Mouse (Mus musculus) kidney, adult 9 months (tissue): ENCODE data around the gene Ppp1r1c.
"Not testable (repeated sequence)": the region's sequence is repeated elsewhere in the genome, so short reads cannot be mapped to it uniquely, and the experiment has no call there.

ENCODE experiments used
- DNase-seq: peaks from one replicate; pipeline ENCODE4 v3.0.0; 2022

Ppp1r1c gene

DNA sequence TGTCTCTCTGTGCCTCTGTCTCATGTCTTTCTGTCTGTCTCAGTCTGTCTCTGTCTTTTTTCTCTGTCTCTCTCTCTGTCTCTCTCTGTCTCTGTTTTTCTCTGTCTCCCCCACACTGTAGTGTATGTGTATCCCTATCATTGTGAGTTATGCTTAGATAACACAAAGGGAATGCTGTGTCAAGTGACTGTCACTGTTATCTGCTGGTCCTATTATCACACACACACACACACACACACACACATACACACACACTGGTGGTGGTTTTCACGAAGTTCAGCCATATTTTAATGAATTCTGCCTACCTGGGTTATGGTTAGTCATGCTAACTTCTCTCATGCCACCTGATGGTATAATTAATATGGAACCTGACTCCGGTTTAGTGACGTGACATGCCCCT lies 44.1 kb downstream of the Ppp1r1c start:
- no peak for DNase-seq

DNA sequence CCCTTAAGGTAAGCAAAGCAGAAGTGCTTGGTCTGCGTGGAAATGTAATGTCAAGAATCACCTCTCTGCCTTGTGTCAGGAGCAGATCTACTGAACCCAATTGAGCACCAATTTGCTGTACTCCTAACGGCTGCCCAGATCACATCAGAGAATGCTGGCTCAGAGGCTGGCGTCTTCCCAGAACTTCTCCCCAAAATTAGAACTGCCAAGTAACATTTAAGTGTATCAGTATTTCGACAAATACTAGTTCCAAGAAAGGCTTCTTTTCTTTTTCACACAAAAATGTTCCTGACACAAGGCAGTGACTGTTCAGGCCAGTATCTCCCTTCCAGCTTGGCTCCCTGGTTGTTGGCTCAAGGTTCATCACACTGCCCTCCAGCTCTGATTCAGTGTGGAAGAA lies 52.4 kb downstream of the Ppp1r1c start:
- no peak for DNase-seq

DNA sequence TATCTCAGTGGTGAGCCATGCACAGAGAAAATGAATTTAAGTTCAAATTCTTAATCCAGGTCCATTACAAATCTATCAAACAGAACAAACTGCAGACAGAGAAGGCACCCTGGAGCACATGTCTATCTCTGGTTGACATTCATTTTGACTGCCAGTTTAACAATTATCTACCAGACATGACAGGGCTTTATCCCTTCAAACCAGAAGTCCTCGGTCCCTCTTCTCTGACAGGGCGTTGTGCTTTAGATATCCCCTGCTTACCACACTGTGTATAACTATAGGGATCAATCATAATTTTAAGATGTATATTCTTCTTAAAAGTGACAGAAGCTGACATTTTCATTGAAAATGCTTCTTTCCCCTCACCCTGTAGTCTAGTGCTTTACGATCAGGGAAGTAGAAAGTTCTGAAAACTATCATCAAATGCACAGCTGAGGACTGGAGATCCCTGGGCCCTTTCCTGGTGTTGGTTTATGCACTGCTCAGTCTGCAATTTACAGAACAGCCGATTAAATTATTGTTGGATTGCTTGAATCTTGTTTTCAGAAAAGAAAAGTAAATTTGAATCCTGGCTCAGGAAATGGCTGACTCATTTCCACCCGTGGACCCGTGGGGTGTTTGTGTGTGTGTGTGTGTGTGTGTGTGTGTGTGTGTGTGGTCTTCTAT lies 55.3 kb downstream of the Ppp1r1c start:
- DNase-seq = no peak

DNA sequence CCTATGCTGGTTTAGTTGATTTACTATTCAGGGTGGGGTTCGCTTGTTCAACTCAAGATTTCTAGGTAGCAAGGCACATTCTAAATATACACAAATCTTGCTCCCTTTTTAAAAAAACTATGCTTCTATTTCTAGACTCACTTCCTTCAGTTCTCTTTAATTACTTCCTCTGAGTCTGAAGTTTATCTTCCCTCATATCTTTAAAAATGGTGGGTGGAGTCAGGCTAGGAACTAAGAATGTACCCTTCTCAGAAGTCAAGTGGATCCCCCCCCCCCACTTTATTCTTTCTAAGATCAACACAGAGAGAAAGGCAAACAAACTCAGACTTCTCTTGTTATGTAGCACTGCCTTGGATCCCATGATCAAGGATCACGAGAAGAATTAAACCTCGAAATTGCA lies 57.5 kb downstream of the Ppp1r1c start:
- no peak for DNase-seq

DNA sequence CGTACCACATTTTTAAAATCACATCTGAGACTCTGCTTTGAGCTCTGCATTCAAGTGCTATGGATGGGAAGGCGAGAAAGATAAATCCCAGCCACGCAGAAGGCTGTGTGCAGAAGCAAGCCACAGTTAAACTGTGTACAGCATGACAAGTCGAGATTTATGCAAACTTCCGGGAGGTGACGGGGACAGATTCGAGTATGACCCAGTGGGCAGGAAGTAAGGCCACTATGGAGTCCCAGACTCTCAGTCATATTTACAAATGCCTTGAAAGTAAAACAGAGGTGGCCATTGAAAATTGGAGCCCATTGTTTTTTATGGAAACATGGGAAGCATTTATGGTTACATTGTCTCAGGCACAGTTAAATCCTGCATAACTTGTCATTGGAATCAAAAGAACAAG lies 58.1 kb downstream of the Ppp1r1c start:
- peak; percentile 17 for DNase-seq

DNA sequence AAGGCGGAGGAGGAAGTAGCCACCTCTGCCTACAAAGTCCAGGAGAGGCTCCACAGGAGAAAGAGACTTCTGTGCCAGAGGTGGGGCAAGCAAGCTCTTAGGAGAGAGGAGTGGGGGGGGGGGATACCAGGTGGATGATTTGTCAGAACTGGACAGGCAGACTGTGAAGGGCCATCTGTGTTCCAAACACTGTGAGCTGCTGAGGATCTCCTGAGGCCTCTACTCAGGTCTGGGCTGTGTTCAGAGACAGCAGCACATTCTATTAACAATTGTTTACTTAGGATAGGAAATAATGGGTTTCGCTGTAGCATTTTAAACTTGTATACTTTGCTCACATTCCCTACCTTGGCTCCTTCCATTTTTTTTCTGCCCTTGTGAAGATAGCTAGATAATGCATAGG lies 61.0 kb downstream of the Ppp1r1c start:
- DNase-seq = no peak

DNA sequence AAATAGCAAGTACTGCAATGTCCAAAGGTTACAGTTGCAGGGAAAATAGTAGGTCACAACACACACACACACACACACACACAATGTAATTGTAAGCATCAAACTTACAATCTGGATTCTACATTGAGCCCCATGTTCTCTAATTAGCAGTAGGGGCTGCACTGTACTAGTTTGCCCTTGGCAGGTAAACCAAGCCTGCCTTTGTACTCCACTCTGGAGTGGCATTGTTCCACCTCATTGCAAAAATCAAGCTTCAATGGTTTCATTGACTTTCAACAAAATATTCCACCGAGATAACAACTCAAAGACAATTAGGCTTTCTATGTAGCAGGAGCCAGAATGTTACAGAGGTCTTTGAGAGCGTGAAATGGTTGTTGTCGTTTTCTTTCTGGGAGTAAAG lies 62.7 kb downstream of the Ppp1r1c start:
- DNase-seq = no peak

DNA sequence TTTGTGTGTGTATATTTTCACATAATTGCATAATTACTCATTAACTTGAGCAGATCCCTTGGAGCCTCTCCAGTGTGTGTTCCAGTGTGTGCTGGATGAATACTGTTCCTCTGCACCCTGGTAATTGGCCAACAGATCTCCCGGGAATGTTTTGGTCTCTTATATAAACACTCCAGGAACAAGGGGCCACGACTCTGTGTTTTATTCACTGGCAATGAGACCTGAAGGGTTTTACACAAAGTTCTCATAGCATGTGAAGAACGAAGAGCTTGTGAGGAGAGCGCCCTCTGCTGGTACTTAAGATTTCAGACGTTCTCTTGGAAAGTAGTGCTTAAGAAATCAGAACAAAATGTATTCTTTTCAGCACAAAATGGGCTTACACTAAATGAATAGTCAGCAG lies 66.8 kb downstream of the Ppp1r1c start:
- DNase-seq = peak; percentile 87

DNA sequence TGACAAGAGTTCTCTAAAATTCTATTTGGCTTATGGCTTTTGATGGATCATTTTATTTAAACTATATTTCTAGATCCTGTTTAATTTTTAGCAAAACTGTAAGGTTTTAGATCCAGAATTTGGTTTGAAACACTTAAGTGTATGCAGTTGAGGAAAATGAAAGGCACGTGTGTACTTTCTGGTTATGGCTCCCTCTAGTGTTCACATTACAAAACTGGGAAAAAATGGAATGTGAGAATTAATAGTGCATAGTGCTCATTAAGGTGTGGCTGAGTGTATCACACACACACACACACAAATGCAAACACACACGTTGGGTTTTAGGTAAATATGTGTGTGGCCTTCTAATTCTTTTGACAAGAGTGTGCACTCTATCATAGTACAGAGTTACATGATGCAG lies 70.2 kb downstream of the Ppp1r1c start:
- no peak for DNase-seq

DNA sequence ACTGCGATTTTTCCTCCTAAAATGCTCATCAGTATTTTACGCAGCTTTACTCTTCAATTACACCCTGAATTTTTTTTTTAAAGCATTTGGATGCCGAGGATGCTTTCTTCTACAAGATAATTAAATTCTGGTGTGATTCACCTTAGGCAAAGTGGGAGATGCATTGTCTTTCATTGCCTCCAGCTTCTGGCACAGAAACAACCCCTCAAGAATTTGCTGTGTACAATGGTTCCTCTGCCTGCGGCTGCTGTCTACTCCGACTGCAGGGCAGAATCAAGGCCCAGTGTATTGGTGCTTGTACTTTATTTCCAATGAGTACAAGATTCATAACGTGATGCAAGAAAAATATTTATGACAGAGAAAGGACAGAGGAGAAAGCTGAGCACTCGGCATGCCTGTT lies 73.2 kb downstream of the Ppp1r1c start:
- no peak for DNase-seq

DNA sequence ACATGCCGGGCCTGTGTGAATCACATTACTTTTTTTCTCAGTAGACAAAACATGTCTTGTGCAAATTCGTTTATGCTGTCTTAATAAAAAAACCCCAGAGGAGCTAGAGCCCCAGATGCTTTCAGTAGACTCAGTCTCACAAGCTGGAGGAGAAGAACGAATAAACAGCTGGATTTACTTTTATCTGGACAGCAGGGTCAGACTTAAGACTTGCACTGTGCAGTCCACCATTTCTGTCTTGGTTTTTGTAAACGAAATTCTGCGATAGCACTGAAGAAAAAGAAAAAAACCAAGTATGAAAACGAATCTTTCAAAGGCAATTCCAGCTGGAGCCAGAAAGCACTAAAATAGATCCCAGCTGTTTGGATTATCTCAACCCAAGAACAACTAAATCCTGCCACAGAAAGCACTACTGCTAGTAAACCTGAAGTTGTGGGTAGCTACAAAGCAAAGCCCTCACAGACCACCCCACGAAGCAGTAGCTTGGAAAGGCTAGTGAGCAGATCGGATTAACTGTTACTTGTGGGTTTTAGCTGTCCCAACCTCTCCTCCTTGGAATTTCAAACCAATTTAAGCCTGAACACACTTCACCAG lies 78.1 kb downstream of the Ppp1r1c start:
- no peak for DNase-seq

DNA sequence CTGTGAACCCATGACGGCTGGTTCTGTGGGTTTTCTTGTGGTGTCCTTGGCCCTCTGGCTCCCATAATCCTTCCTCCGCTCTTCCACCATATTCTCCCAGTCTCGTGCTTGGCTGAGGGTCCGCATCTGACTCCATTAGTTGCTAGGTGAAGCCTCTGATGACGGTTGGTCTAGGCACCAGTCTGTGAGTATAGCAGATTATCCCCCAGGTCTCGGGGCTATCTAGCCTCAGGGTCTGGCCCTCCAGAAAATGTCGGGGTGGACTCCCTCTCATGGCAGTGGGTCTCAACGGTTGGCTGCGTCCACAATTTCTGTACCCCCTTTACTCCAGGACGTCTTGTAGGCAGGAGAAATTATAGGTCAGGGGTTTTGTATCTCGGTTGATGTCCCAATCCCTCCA lies 78.9 kb downstream of the Ppp1r1c start:
- DNase-seq = no peak

DNA sequence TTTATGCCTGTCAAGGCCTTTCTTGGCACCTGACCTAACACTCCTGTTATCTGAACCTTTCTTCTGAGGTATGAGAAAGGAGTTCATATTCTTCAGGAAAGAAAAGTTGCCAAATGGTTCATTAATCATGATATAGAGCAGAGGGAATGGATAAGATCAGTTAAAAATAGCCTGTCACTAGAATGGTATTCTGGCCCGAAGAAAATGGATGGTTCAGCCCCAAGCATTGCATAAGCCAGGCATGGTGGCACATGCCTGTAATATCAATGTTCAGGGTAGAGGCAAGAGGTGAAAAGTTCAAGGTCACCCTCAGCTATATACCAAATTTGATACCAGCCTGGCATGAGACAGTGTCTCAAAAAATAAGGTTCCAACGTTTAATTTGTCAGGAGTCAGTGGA lies 85.6 kb downstream of the Ppp1r1c start:
- no peak for DNase-seq

DNA sequence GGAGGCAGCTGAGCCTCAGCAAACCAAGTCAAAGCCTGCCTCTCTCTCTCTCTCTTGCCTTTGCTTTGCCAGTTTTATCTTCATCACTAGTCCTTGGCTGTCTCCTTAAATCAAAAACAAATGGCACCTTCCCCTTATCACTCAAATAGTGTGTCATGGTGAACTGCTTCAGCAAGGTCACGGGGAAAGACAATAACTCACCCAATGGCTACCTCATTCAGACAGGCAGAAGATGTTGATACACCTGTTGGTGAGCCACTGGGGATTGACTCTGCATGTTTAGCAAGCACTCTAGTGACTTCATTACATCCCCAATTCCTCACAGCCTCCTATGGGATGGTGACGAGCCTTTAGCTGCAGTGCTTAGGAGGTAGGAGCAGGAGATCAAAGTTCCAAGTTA lies 89.9 kb downstream of the Ppp1r1c start:
- no peak for DNase-seq

DNA sequence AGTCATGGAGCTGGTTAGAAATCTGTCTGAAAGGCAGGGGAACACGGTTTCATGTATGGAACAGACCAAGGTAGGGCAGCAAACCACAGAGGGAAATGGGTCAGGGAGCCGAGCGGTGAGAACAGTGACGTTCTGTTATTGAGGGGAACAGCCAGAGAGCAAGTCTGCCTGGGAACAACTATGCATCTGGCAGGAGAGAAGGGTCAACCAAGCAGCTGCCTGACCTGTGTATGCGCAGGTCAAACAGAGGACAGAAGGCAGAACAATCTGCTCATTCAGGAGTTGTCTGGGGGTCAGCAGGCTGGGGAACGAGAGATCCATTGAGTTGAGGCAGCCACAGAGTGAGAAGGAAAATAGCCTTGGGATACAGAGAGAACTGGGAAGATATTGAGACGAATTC lies 91.0 kb downstream of the Ppp1r1c start:
- DNase-seq = no peak

DNA sequence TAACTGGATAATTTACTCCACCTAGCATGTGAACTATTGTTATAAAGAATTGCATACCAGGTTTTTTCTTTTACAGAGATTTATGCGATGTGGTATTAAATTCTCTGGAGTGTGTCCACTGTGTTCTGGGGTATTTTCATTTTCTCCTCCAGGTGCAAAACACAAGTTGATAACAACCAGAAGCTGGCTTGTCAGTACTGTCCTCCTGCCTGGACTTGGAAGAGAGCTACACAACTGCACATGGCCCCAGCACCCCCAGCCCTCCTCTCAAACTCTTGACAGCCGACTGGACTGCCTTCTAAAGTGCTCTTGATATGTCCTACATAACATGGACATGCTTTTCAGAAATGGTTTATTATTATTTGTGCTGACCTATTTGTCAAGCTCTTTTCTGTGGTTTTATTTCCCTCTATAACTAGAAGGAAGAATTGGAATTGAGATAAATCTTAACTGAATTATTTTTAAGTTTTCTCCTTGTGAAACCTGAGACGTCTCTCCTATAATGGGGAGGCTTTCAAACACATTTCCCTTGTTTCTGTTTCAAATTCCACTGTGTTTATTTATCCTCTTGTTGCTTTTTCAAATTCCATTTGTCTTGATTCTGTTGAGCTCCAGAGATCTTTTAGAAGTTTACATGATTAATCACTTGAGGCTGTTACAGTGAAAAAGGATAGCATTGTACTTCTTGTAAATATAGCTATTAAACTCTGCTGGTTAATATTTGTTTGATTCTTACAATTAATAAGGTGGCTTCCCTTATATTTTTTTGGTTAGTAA lies 108.3 kb downstream of the Ppp1r1c start:
- DNase-seq = no peak

DNA sequence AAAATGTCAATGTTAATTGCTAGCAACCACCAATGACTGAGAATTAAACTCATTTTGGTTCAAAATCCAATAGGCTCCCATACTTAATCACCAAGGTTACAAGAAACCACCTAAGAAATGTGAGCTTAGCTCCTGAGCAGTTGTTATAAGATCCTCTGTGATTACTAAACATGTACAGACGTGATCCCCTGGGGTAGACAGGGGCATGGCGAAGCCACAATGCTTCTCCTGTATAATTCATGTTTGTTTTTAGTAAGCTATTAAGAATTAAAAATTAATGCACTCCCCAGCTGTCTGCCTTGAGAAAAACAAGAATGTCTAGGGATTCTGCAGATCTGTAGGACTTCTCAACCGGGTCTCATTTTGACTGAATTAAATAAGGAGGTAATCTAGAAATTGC lies 112.0 kb downstream of the Ppp1r1c start:
- no peak for DNase-seq

DNA sequence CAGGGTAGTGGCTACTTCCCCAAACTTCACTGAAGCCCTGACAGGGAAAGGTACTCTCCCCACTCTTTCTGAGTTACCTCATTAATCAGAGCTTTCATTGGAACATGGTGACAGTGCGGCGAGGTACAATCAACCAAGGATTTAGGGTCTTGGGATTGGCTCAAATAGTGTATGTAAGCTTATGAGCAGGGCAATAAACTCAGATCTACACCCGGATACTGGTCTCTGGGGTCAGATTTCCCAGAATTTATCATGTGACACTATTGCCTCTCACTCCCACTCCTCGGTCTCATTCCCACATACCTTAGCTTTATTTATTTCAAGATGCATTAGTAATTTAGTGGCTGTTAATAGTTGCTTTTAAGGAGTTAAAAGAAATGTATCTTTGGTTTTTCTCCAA lies 118.3 kb downstream of the Ppp1r1c start:
- no peak for DNase-seq

DNA sequence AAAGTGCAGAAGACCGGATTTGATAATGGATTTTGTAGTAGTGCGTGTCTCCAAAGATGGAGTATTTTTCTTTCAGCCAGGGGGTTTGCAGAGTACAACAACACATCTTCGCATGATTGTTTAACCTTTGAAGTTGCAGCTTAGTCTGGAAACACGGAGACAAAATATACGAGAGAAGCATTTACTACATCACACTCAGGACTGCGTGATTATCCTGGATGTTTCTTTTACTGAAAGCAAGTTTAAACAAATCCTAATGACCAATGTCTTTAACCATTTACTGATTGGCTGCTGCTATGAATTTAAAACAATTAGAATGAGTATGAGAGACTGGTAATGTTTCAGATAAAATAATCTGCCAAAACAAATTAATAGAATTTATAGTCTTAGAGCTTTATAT lies 131.5 kb downstream of the Ppp1r1c start:
- DNase-seq = no peak

DNA sequence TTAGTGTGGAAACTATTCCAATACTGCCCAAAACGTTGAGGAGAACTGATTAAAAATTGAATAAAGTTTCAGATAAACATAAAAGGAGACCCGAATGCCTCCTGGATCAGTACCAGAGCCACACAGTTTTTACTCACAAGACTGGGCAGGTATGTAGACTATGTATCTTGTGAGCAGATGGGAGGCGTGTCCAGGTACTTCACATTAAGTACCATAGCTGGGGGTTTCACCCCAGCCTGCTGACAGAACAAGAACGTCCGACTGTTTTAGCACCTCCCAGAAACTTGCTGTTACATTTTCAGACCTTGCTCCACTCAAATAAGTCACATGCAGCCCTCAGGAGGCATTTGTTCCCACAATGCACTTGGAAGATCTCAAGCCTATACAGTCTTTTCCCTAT lies 131.9 kb downstream of the Ppp1r1c start:
- no peak for DNase-seq

DNA sequence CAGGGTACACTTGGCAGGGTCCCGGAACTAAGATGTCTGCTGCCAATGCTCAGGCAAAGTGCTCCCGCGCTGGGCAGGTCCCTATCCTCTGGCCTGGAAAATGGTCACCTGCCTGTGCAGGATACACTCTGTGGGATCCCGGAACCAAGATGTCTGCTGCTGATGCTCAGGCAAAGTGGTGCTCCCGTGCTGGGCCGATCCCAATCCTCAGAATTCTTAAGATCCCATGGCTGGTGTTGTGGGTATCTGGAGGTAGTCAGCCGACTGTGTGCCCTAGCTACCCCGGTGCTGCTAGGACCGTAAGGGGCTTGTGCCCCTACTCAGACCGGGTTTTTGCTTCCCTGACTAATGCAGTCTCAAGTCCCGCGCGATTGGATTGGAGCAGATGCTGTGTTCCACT lies 139.8 kb downstream of the Ppp1r1c start:
- DNase-seq = not testable (repeated sequence)

DNA sequence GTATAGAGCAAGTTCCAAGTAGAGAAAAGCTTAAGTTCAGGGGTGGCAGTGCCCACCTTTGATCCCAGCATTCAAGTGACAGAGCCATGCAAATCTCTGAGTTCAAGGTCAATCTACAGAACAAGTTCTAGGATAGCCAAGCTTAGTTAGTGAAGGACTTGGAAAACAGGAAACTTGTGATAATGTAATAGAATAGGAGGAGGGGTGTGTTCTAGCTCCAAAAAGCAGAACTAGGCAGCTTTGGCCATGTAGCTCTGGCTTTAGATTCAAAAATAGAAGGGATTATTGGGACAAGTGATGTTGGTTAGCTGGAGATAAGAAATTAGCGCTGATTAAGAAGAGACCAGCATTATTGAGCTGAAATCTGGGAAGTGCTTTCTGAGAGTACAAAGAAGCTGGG lies 149.3 kb downstream of the Ppp1r1c start:
- DNase-seq = no peak

DNA sequence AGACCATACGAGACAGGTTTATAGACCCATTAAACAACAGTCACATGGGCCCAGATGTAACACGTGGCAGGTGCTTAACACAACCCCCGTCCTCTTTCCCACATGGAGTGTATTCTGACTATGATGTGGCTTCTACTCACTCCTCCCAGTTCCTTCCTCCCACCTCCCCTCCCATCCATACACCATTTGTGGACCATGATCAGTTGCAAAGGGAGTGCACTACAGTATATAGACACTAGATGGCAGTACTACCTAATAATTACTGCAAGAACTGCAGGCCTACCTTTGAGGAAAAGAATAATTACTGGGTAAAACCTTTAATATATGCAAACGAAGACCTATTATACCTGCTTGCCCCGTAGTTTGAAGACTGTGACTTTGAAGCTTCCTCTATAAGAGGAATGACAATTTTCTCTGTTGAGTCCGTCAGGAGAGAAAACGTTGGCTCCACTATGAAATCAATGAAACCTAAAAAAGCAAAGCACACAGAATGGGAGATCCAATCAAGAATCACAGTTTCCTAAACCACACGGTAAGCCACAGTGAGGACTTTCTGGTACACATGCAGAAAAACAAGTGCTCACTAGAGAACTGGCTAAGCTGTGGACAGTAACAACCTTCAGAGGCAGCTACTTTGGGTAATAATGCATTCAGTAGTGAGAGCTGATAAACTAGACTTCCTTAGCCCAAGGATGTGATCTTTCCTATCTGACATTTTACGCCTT lies 157.9 kb downstream of the Ppp1r1c start:
- DNase-seq = peak; percentile 69
